Mouse (Mus musculus): Measurements from ENCODE around the gene Bik. TPM values are rescaled to one million over a fixed set of nuclear protein-coding genes. Genes with fewer than 3 reads are reported as not detected.

Gene Bik
- total and polyA plus RNA-seq, 3 experiments: 7.6 to 10.2 TPM; not detected in 1

GRCm38 (mm10) chr15:83529765-83530164 lies 3.1 kb downstream of the Bik start:
- H3K4me1 ChIP-seq (ENCODE audit: control insufficient read depth in 1 of 2, insufficient read depth in 2 of 2, low read length in 2 of 2): peaks cover 0 to 4% of the 10 kb centered on the region in 2 experiments; a peak in 2 of 4 replicates
- H3K79me2 ChIP-seq (ENCODE audit: control insufficient read depth, insufficient read depth, low read length, poor library complexity): peaks cover 1% of the 10 kb centered on the region; the same call in 1 of the 2 replicates
- TF ChIP-seq CTCF (IDR thresholded peaks at IDR 0.05 in 2 of 3, conservative IDR thresholded peaks at IDR 0.05 in 1 of 3; ENCODE audit: control insufficient read depth in 1 of 3, insufficient read depth in 1 of 3, low read depth in 2 of 3, low read length in 3 of 3, poor library complexity in 1 of 3, severe bottlenecking in 1 of 3) (no peak), JUND (IDR thresholded peaks at IDR 0.05; ENCODE audit: low read depth, low read length) (no peak), KAT2A (conservative IDR thresholded peaks at IDR 0.05; ENCODE audit: low read depth, low read length) (no peak), MYC (IDR thresholded peaks at IDR 0.05; ENCODE audit: low read depth, low read length) (no peak), UBTF (IDR thresholded peaks at IDR 0.05; ENCODE audit: borderline replicate concordance, insufficient read depth, low read depth, low read length) (no peak), ZKSCAN1 (IDR thresholded peaks at IDR 0.05; ENCODE audit: low read depth, low read length) (no peak), MAZ (IDR thresholded peaks at IDR 0.05; ENCODE audit: low read depth, low read length) (no peak), ELF1 (IDR thresholded peaks at IDR 0.05; ENCODE audit: low read depth, low read length) (no peak), MEF2A (IDR thresholded peaks at IDR 0.05; ENCODE audit: extremely low read depth, insufficient replicate concordance, low read depth, low read length, poor library complexity, severe bottlenecking) (no peak), SMC3 (IDR thresholded peaks at IDR 0.05; ENCODE audit: low read depth, low read length) (no peak), MXI1 (IDR thresholded peaks at IDR 0.05; ENCODE audit: low read depth, low read length) (no peak), HCFC1 (IDR thresholded peaks at IDR 0.05; ENCODE audit: low read depth, low read length) (no peak), USF1 (IDR thresholded peaks at IDR 0.05; ENCODE audit: low read depth, low read length) (no peak), ZMIZ1 (IDR thresholded peaks at IDR 0.05; ENCODE audit: low read depth, low read length) (no peak), USF2 (IDR thresholded peaks at IDR 0.05; ENCODE audit: borderline replicate concordance in 1 of 2, insufficient read depth in 1 of 2, low read depth in 1 of 2, low read length in 2 of 2) (no peak), MAX (IDR thresholded peaks at IDR 0.05; ENCODE audit: low read length) (no peak), GATA1 (IDR thresholded peaks at IDR 0.05; ENCODE audit: low read depth, low read length) (no peak), CHD1 (IDR thresholded peaks at IDR 0.05; ENCODE audit: low read depth, low read length) (no peak)
- no peak overlapping the region for H3K4me3 ChIP-seq (ENCODE audit: control insufficient read depth in 1 of 2, insufficient read depth in 1 of 2, low read depth in 2 of 2, low read length in 2 of 2)
- H3K36me3 ChIP-seq (ENCODE audit: control insufficient read depth in 1 of 2, insufficient read depth in 2 of 2, low read length in 2 of 2): no peaks in the 10 kb centered on the region
- DNase-seq (ENCODE audit: low read depth, low spot score): no peak
- no peak overlapping the region for H3K9ac ChIP-seq (ENCODE audit: control insufficient read depth, low read depth, low read length, poor library complexity, severe bottlenecking)
- peaks cover 0 to 2% of the 10 kb centered on the region in 2 experiments; a peak in 1 of 4 replicates for H3K27me3 ChIP-seq (ENCODE audit: control insufficient read depth in 1 of 2, insufficient read depth in 2 of 2, low read length in 2 of 2)
- no peak overlapping the region for H3K27ac ChIP-seq (ENCODE audit: control insufficient read depth, low read depth, low read length)
- no peaks in the 10 kb centered on the region for H3K9me3 ChIP-seq (replicated peaks; ENCODE audit: insufficient read depth, low read length)

DNA sequence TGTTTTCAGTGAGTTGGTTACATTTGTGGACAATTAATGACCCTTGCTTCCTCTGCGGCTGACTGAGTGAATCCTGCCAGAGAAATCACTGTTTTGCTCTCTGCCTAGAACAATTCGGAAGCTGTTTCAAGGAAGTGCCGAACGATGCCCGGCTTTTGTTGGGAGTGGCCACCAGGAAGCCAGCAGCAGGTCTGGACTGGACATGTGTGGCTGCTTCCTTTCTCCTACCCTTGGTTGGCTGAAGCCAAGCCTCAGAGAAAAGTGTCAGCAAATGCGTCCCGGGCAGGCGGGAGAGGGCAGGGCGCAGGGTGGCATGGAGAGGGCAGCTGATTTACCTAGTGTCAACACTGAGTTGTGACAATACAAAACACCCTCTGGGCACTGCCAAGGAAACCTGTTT lies 3.6 kb downstream of the Bik start:
- no peak for TF ChIP-seq CHD2 (IDR thresholded peaks at IDR 0.05; ENCODE audit: low read length)
- no peak for TF ChIP-seq TBP (IDR thresholded peaks at IDR 0.05; ENCODE audit: low read depth, low read length)
- H3K27ac ChIP-seq (ENCODE audit: control insufficient read depth, low read depth, low read length): no peak overlapping the region
- H3K4me3 ChIP-seq (ENCODE audit: control insufficient read depth in 1 of 2, insufficient read depth in 1 of 2, low read depth in 2 of 2, low read length in 2 of 2): no peak overlapping the region
- peaks cover 0 to under 1% of the 10 kb centered on the region in 2 experiments; a peak in 1 of 4 replicates for H3K36me3 ChIP-seq (ENCODE audit: control insufficient read depth in 1 of 2, insufficient read depth in 2 of 2, low read length in 2 of 2)
- H3K9me3 ChIP-seq (replicated peaks; ENCODE audit: insufficient read depth, low read length): no peaks in the 10 kb centered on the region
- H3K9ac ChIP-seq (ENCODE audit: control insufficient read depth, low read depth, low read length, poor library complexity, severe bottlenecking): no peak overlapping the region
- H3K79me2 ChIP-seq (ENCODE audit: control insufficient read depth, insufficient read depth, low read length, poor library complexity): peaks cover 1% of the 10 kb centered on the region; the same call in 1 of the 2 replicates
- peaks cover 0 to 9% of the 10 kb centered on the region in 2 experiments; a peak in 2 of 4 replicates for H3K4me1 ChIP-seq (ENCODE audit: control insufficient read depth in 1 of 2, insufficient read depth in 2 of 2, low read length in 2 of 2)
- H3K27me3 ChIP-seq (ENCODE audit: control insufficient read depth in 1 of 2, insufficient read depth in 2 of 2, low read length in 2 of 2): no peaks in the 10 kb centered on the region
- no peak for DNase-seq (ENCODE audit: low read depth, low spot score)
